In the genomic region with DNA sequence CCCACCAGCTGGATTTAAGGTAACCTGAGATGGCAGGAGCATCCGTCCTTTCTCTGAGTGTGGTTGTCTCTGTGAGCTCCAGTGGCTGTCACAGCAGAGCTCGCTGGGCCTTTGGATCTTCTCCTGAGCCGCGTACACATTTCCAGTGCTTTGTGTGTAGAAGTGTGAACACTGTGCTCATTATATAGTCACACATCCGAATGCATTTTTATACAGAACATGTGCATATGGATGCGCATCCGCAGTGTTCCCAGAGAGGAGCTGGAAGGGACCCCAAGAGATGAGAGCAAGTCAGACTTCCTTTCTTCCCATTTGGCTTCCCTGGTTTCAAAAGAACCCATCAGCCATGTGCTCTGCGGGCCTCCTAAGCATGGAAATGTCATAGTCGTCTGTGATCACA, we compare ENCODE assay signal across 18 mouse cellular contexts. TPM values are rescaled to one million over a fixed set of nuclear protein-coding genes. Genes with fewer than 3 reads are reported as not detected.
DNase-seq lines count a peak whose midpoint lies in the region; ATAC-seq and TF ChIP-seq lines count a peak whose summit lies in the region.
"Had no signal": no experiment of that assay in that cellular context is flagged by ENCODE, and none has a peak within 500 bp of the region (broad histone marks: within the 10 kb centered on the region; RNA-seq: fewer than 3 reads in every experiment).

No protein-coding gene starts in this region.

- no peaks in the 10 kb centered on the region for H3K36me3 ChIP-seq in hindbrain, embryonic 13.5 days
- no peaks in the 10 kb centered on the region for H3K36me3 ChIP-seq in hindbrain, embryonic 11.5 days (ENCODE audit: control insufficient read depth, insufficient read depth, low read length)
- H3K36me3 ChIP-seq in midbrain, embryonic 13.5 days, result no peaks in the 10 kb centered on the region
- H3K36me3 ChIP-seq in midbrain, embryonic 11.5 days (ENCODE audit: control insufficient read depth, insufficient read depth, low read length), result no peaks in the 10 kb centered on the region
- H3K36me3 ChIP-seq in forebrain, embryonic 15.5 days, result no peaks in the 10 kb centered on the region
- H3K36me3 ChIP-seq in midbrain, postnatal 0 days (ENCODE audit: insufficient read depth, low read length), result no peaks in the 10 kb centered on the region
- H3K36me3 ChIP-seq: embryonic facial prominence, embryonic 13.5 days; liver, embryonic 12.5 days had no signal

- no peak for DNase-seq in hindbrain, embryonic 11.5 days (ENCODE audit: low spot score)
- no peak for DNase-seq in midbrain, embryonic 11.5 days (ENCODE audit: low spot score, missing footprints)
- no peak for DNase-seq in midbrain, postnatal 0 days (ENCODE audit: low spot score)
- no peak for DNase-seq in testis, postnatal 10 days (ENCODE audit: low spot score)
- no peak for DNase-seq in cerebellum, adult 9-10 months
- DNase-seq: adrenal gland, postnatal 10 days; cerebellum, adult 8-10 months; gastrocnemius, adult 2 months; kidney, adult 18-20 months; kidney, postnatal 10 days; lung, embryonic 14.5 days; lung, postnatal 4 days; spleen, adult 18-20 months had no signal

- peaks cover 54% of the 10 kb centered on the region for H3K4me1 ChIP-seq in hindbrain, embryonic 13.5 days (replicated peaks)
- H3K4me1 ChIP-seq in hindbrain, embryonic 11.5 days (replicated peaks; ENCODE audit: control insufficient read depth, insufficient read depth, low read length), result no peaks in the 10 kb centered on the region
- H3K4me1 ChIP-seq in midbrain, embryonic 13.5 days (replicated peaks), result peaks cover 48% of the 10 kb centered on the region
- H3K4me1 ChIP-seq in midbrain, embryonic 11.5 days (ENCODE audit: control insufficient read depth, insufficient read depth, low read length), result peaks cover 5% of the 10 kb centered on the region; the same call in 1 of the 2 replicates
- peaks cover 22% of the 10 kb centered on the region for H3K4me1 ChIP-seq in forebrain, embryonic 15.5 days
- H3K4me1 ChIP-seq in midbrain, postnatal 0 days (ENCODE audit: insufficient read depth, low read length), result peaks cover 5% of the 10 kb centered on the region; the same call in 1 of the 2 replicates

- H3K9ac ChIP-seq in hindbrain, embryonic 13.5 days, result peak overlapping the region; percentile 92
- H3K9ac ChIP-seq in hindbrain, embryonic 11.5 days (ENCODE audit: low read depth, low read length), result no peak overlapping the region
- H3K9ac ChIP-seq in midbrain, embryonic 13.5 days (replicated peaks), result no peak overlapping the region
- H3K9ac ChIP-seq in midbrain, embryonic 11.5 days (ENCODE audit: low read length), result no peak overlapping the region
- H3K9ac ChIP-seq in forebrain, embryonic 15.5 days (replicated peaks), result no peak overlapping the region
- H3K9ac ChIP-seq in midbrain, postnatal 0 days (replicated peaks; ENCODE audit: low read length, poor library complexity, severe bottlenecking), result 0 out of 2 replicates have a peak overlapping the region, but pooled peaks have one; percentile 29
- H3K9ac ChIP-seq: embryonic facial prominence, embryonic 13.5 days; liver, embryonic 12.5 days; lung, embryonic 14.5 days had no signal

- H3K27ac ChIP-seq in hindbrain, embryonic 13.5 days, result no peak overlapping the region
- H3K27ac ChIP-seq in hindbrain, embryonic 11.5 days (ENCODE audit: low read depth, low read length), result no peak overlapping the region
- no peak overlapping the region for H3K27ac ChIP-seq in midbrain, embryonic 13.5 days
- H3K27ac ChIP-seq in midbrain, embryonic 11.5 days (ENCODE audit: low read depth, low read length), result no peak overlapping the region
- peak overlapping the region; percentile 13; the same call in 1 of the 2 replicates for H3K27ac ChIP-seq in forebrain, embryonic 15.5 days (replicated peaks)
- no peak overlapping the region for H3K27ac ChIP-seq in midbrain, postnatal 0 days (ENCODE audit: low read depth, low read length)
- H3K27ac ChIP-seq: embryonic facial prominence, embryonic 13.5 days; gastrocnemius, adult 2 months; liver, embryonic 12.5 days had no signal

- no peaks in the 10 kb centered on the region for H3K9me3 ChIP-seq in hindbrain, embryonic 13.5 days
- H3K9me3 ChIP-seq in hindbrain, embryonic 11.5 days (ENCODE audit: control insufficient read depth, low read length), result no peaks in the 10 kb centered on the region
- H3K9me3 ChIP-seq in midbrain, embryonic 13.5 days, result no peaks in the 10 kb centered on the region
- no peaks in the 10 kb centered on the region for H3K9me3 ChIP-seq in midbrain, embryonic 11.5 days (ENCODE audit: control insufficient read depth, low read length)
- H3K9me3 ChIP-seq in forebrain, embryonic 15.5 days, result no peaks in the 10 kb centered on the region
- H3K9me3 ChIP-seq in midbrain, postnatal 0 days (ENCODE audit: low read length), result no peaks in the 10 kb centered on the region
- H3K9me3 ChIP-seq: embryonic facial prominence, embryonic 13.5 days; liver, embryonic 12.5 days had no signal

- ATAC-seq in hindbrain, embryonic 13.5 days (ENCODE audit: low FRiP score), result no peak
- no peak for ATAC-seq in hindbrain, embryonic 11.5 days (ENCODE audit: low FRiP score)
- no peak for ATAC-seq in midbrain, embryonic 13.5 days
- no peak for ATAC-seq in midbrain, embryonic 11.5 days (ENCODE audit: low FRiP score)
- no peak for ATAC-seq in forebrain, embryonic 15.5 days (replicated peaks)
- no peak for ATAC-seq in midbrain, postnatal 0 days (ENCODE audit: low FRiP score)
- ATAC-seq: liver, embryonic 12.5 days had no signal

- H3K4me3 ChIP-seq in hindbrain, embryonic 13.5 days, result peak overlapping the region; percentile 92; the same call in 1 of the 2 replicates
- no peak overlapping the region for H3K4me3 ChIP-seq in hindbrain, embryonic 11.5 days (ENCODE audit: low read depth, low read length)
- H3K4me3 ChIP-seq in midbrain, embryonic 13.5 days (replicated peaks), result 0 out of 2 replicates have a peak overlapping the region, but pooled peaks have one; percentile 92
- H3K4me3 ChIP-seq in midbrain, embryonic 11.5 days (ENCODE audit: low read depth, low read length), result no peak overlapping the region
- H3K4me3 ChIP-seq in forebrain, embryonic 15.5 days, result no peak overlapping the region
- H3K4me3 ChIP-seq in midbrain, postnatal 0 days (ENCODE audit: low read depth, low read length), result no peak overlapping the region
- H3K4me3 ChIP-seq: embryonic facial prominence, embryonic 13.5 days; gastrocnemius, adult 2 months; liver, embryonic 12.5 days had no signal

- 85% methylated on average over 9 of the region's 9 CpGs for WGBS in hindbrain, embryonic 13.5 days
- WGBS in hindbrain, embryonic 11.5 days, result 78% methylated on average over 9 of the region's 9 CpGs
- WGBS in midbrain, embryonic 13.5 days, result 74% methylated on average over 9 of the region's 9 CpGs
- WGBS in midbrain, embryonic 11.5 days, result 80% methylated on average over 9 of the region's 9 CpGs
- 62% methylated on average over 9 of the region's 9 CpGs for WGBS in forebrain, embryonic 15.5 days
- 65% methylated on average over 9 of the region's 9 CpGs for WGBS in midbrain, postnatal 0 days

- TF ChIP-seq CTCF in midbrain, postnatal 0 days (IDR thresholded peaks at IDR 0.05), result no peak

- peak overlapping the region; percentile 67 for H3K4me2 ChIP-seq in hindbrain, embryonic 13.5 days
- H3K4me2 ChIP-seq in hindbrain, embryonic 11.5 days (replicated peaks; ENCODE audit: low read depth, low read length), result no peak overlapping the region
- H3K4me2 ChIP-seq in midbrain, embryonic 13.5 days (replicated peaks), result peak overlapping the region; percentile 89; the same call in 1 of the 2 replicates
- H3K4me2 ChIP-seq in midbrain, embryonic 11.5 days, result no peak overlapping the region
- no peak overlapping the region for H3K4me2 ChIP-seq in forebrain, embryonic 15.5 days (replicated peaks)
- H3K4me2 ChIP-seq in midbrain, postnatal 0 days (ENCODE audit: low read depth, low read length, poor library complexity, severe bottlenecking), result peak overlapping the region; percentile 65
- H3K4me2 ChIP-seq: liver, embryonic 12.5 days; lung, embryonic 14.5 days had no signal

- no peaks in the 10 kb centered on the region for H3K27me3 ChIP-seq in hindbrain, embryonic 13.5 days
- no peaks in the 10 kb centered on the region for H3K27me3 ChIP-seq in hindbrain, embryonic 11.5 days (ENCODE audit: control insufficient read depth, insufficient read depth, low read length)
- no peaks in the 10 kb centered on the region for H3K27me3 ChIP-seq in midbrain, embryonic 13.5 days
- no peaks in the 10 kb centered on the region for H3K27me3 ChIP-seq in midbrain, embryonic 11.5 days (ENCODE audit: control insufficient read depth, insufficient read depth, low read length)
- no peaks in the 10 kb centered on the region for H3K27me3 ChIP-seq in forebrain, embryonic 15.5 days
- no peaks in the 10 kb centered on the region for H3K27me3 ChIP-seq in midbrain, postnatal 0 days (ENCODE audit: insufficient read depth, low read length)
- H3K27me3 ChIP-seq: embryonic facial prominence, embryonic 13.5 days; liver, embryonic 12.5 days had no signal

RNA-seq across cellular contexts. Expression of a gene that starts 3.4 kb away (rescaled TPM):
- 14.0 and 14.3 TPM in 2 replicates for polyA plus RNA-seq in hindbrain, embryonic 13.5 days (2015; fragmentation: Nextera tagmentation; extraction: Ambion mirVana)
- polyA plus RNA-seq in hindbrain, embryonic 11.5 days (2014; fragmentation: Nextera tagmentation; extraction: Ambion mirVana), result 8.3 and 11.5 TPM in 2 replicates
- 12.4 and 13.8 TPM in 2 replicates for polyA plus RNA-seq in midbrain, embryonic 13.5 days (2015; fragmentation: Nextera tagmentation; extraction: Ambion mirVana)
- polyA plus RNA-seq in midbrain, embryonic 11.5 days (2014; fragmentation: Nextera tagmentation; extraction: Ambion mirVana), result 6.9 and 7.9 TPM in 2 replicates
- polyA plus RNA-seq in forebrain, embryonic 15.5 days (2015; fragmentation: Nextera tagmentation; extraction: Ambion mirVana), result 12.3 and 12.6 TPM in 2 replicates
- total RNA-seq in midbrain, postnatal 0 days (2014; rRNA removed), result 56.5 and 56.6 TPM in 2 replicates
- polyA plus RNA-seq in midbrain, postnatal 0 days (2015; fragmentation: Nextera tagmentation; extraction: Ambion mirVana), result 11.2 and 13.0 TPM in 2 replicates

Comparison
In these comparisons a context has a peak if more than half of its experiments do, and no peak if none do; other contexts are left out.
1. H3K4me2 ChIP-seq: peak in hindbrain, embryonic 13.5 days (single experiment), midbrain, embryonic 13.5 days (single experiment) and midbrain, postnatal 0 days (single experiment); none in hindbrain, embryonic 11.5 days (single experiment), midbrain, embryonic 11.5 days (single experiment) and forebrain, embryonic 15.5 days (single experiment).
2. H3K4me3 ChIP-seq: peak in hindbrain, embryonic 13.5 days (single experiment) and midbrain, embryonic 13.5 days (single experiment); none in hindbrain, embryonic 11.5 days (single experiment), midbrain, embryonic 11.5 days (single experiment), forebrain, embryonic 15.5 days (single experiment) and midbrain, postnatal 0 days (single experiment).
3. H3K9ac ChIP-seq: peak in hindbrain, embryonic 13.5 days (single experiment) and midbrain, postnatal 0 days (single experiment); none in hindbrain, embryonic 11.5 days (single experiment), midbrain, embryonic 13.5 days (single experiment), midbrain, embryonic 11.5 days (single experiment) and forebrain, embryonic 15.5 days (single experiment).